Mouse (Mus musculus): Measurements from ENCODE around the gene Adnp. TPM values are rescaled to one million over a fixed set of nuclear protein-coding genes. Genes with fewer than 3 reads are reported as not detected.
"Not testable (repeated sequence)": the region's sequence is repeated elsewhere in the genome, so short reads cannot be mapped to it uniquely, and the experiment has no call there.

The Adnp gene
- total RNA-seq, 4 experiments from 2014 or later = 23.1 to 24.3 (median 23.7) TPM

DNA sequence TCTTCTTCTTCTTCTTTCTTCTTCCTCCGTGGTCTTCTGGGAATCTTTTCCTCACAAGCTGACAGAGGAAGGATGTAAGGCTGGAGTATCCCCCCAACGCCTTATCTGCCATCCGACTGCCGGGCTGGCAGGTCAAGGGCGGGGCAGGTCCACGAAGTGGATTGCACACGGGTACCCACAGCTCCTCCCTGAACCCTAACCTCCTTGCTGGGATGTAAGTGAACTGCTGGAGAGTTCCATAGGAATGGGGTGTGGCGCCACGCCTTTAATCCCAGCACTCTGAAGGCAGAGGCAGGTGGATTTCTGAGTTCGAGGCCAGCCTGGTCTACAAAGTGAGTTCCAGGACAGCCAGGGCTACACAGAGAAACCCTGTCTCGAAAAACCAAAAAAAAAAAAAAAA, 48.9 kb downstream of the Adnp start:
- not testable (repeated sequence) for DNase-seq (ENCODE audit: low spot score)

DNA sequence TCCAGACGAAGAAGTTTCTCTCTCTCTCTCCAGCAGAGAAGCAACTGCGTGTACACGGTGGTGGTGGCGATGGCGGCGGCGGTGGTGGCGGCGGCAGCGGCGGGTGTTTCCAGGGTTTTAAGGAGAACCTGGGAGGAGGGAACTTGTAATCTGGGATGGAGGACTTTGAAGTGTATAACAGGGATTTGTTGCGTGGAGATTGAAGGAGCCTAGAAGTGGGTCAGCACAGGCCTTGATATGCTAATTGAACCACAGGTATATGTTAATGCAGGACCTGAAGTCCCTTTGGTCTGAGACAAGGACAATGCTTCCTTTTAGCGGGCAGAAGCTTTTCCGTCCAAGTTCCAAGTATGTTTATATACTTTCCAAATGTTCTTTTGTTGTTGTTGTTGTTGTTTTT, 50.6 kb downstream of the Adnp start:
- no peak for DNase-seq (ENCODE audit: low spot score)

DNA sequence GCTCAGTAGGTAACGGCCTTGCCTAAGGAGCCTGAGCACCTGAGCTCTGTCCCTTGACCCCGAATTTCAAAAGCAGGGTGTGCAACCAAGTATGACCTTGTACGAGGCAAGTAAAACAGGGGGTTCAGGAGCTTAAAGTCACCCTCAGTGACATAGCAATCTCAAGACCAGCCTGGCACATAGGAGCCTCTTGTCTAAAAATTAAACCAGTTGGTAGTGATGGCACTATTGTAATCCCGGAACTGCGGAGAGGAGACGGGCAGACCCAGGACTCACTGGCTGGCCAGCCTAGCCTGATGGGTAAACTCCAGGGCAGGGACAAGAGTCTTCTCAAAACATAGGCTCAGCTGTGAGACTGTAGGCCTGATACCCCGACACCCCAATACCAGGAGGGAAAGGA, 51.2 kb downstream of the Adnp start:
- no peak for DNase-seq (ENCODE audit: low spot score)

DNA sequence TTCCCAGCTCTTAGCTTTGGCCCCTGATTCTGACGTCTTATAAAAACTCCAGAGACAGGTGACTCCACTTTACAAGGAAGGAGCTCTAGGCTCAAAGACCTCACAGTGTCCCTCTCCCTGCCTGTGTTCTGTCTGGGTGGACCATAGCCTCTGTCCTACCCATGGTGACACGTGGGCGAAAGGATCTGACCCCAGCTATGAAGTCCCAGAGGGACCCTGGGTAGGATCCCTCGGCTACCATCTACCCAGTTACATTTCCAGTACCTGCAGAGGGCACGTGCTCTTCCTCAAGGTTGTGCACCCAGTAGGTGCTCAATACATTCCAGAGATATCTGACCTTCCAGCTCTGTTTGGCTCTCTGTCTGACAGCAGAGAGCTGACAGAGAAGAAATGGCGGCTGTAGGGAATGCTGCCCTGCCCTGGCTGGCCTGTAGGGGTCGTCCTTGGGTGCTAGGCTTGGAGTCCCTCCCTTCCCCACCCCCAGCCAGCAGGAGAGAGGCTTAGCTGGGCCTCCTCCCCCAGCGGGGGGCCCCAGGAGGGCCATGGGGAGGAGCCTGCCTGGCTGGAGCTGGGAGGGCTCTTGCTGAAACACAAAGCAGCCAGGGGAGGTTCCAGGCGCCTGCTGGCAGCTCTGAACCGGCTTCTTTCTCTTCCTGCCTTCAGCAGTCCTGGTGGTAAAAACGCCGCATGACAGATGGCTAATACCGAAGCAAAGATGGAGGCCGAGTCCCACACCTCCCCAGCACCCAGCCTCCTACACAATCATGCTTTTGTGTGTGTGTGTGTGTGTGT, 52.6 kb downstream of the Adnp start:
- DNase-seq (ENCODE audit: low spot score) = peak; percentile 13

DNA sequence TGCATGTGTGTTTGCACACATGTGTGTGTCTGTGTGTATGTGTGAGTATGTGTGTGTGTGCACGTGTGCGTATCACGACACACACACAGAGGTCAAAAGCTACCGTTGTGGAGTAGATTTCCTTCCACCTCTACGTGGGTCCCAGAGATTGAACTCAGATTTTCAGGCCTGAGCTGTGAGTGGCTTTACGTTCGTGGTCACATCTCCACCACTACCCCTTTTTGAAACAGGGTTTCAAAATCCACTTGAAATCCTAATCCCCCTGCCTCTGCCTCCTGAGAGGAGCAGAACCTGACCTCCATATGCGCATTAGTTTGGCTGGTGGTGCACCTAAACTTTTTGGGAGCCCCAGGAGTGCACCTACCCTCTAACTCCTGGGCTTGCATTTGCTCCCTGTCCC, 57.7 kb downstream of the Adnp start:
- DNase-seq (ENCODE audit: low spot score) = no peak

DNA sequence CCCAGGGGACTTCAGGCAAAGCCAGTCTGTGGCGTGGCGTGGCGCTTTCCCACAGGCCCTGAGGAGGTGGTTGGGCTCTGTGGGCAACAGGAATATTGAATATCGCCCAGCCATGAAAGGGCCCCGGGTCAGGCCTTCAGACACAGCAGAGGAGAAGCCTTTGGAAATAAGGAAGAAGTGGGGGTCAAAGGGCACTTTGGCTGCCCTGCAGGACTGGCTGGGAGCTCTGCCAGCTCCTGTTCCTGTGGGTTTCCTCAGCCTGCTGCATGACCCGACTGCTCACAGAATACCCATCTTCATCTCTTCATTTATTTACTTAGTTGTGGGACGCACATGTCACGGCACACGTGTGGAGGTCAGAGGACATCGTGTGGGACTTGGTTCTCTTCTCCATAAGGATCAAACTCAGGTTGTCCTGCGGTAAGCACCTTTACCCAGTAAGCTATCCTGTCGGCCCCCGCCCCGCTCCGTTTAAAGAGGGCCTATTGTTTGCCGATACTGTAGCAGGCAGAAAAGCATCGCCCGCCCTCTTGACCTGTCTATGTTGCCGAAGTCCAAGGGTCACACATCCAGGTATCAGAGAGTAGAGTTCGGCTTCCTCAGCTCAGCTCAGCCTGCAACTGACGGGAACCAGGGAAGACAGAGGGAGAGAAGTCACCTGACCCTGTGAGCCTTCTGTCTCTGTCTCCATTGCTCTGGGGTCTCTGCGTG, 59.0 kb downstream of the Adnp start:
- no peak for DNase-seq (ENCODE audit: low spot score)

DNA sequence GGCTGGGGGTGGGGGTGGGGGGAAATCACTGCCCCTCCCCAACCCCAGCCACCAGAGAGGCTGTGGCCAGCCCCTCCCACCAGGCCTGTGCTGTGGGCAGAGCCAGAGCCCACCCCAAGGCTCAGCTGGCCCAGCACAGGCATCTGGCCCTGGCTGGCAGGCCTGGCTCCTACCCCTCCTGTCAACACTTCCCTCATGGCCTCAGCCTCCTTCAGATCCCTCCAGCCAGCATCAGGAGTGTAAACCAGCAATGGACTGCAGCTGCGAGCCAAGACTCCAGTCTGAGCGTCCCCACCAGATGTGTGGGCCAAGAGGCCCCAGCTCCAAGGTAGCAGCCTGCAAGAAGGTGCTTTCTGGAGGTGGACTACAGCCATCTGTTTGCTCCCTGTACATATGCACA, 61.5 kb downstream of the Adnp start:
- no peak for DNase-seq (ENCODE audit: low spot score)

DNA sequence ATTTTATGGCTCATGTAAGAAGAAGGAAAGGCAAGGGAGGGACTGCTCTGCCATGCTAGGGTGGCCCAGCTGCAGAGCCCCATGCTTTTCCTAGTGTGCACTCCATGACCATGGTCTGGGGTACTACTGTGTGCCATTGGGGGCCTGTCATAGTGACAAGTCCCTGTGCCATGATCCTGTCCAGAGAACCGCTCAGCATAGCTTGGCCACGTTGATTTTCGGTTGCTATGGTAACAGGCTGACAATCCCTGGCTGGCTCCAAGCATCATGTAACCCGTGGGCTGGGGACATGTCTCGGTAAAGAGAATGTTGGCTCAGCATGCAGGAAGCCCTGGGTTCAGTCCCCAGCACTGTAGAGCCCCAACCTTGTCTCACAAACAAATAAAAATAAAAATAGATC, 63.1 kb downstream of the Adnp start:
- DNase-seq (ENCODE audit: low spot score) = no peak

DNA sequence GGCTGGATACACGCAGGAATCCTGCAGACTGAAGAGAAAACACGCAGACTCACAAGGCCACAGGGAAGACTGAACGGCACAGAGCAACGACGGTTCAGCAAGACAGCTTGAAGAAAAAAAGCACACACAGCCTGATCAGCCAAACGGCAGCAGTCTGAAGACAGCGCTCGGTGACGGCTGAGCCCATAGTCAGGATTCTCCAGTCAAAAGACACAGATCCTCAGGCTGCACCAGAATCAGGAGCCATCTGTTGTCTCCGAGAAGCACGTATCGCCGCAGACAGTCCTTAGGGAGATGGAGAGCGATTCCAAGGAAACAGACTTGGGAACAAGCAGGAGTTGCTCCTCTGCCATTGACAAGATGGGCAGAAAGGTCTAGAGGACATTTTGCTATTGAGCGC, 69.8 kb downstream of the Adnp start:
- DNase-seq (ENCODE audit: low spot score) = no peak

Small RNA genes within 50 kb of the gene (microRNA-seq; reads per million reads assigned to microRNA genes)
- not detected for gene Gm24561

Other genes starting within 250 kb of the Adnp start
- gene Ripor3, start 196.5 kb downstream of the Adnp start, total RNA-seq (2022) = under 1 TPM; 0.25 to 0.66 (median 0.53) TPM
- 1 to 10 TPM; 2.3 to 2.9 (median 2.5) TPM for gene Pard6b, start 126.1 kb downstream of the Adnp start, total RNA-seq (2022)
- 10 to 100 TPM; 16.1 to 23.2 (median 19.1) TPM for gene Gm20716, start 23.3 kb upstream of the Adnp start, total RNA-seq (2022)
- gene Dpm1, start 23.5 kb upstream of the Adnp start, total RNA-seq (2022) = 10 to 100 TPM; 63.2 to 95.5 (median 78.2) TPM
- 1 to 10 TPM; 7.3 to 9.7 (median 7.8) TPM for gene Mocs3, start 23.5 kb upstream of the Adnp start, total RNA-seq (2022)
- gene Kcng1, start 74.6 kb upstream of the Adnp start, total RNA-seq (2022) = not detected